Mouse (Mus musculus) lung, embryonic 16.5 days (tissue): Measurements from ENCODE around the gene Ufl1. TPM values are rescaled to one million over a fixed set of nuclear protein-coding genes. Genes with fewer than 3 reads are reported as not detected.

Experiments
- polyA plus RNA-seq: library from polyadenylated mRNA; unstranded; fragments of >200 nt; fragmentation: Nextera tagmentation; extraction: Ambion mirVana; gene quantifications from 2 replicates; pipeline ENCODE4 v1.2.1, GENCODE M21; 2015

The Ufl1 gene
- polyA plus RNA-seq, 1 experiment from 2014 or later: 35.9 TPM

Other genes starting within 250 kb of the Ufl1 start
- gene Fhl5, start 38.9 kb downstream of the Ufl1 start, polyA plus RNA-seq: 0.52 and 0.59 TPM in 2 replicates